Mouse (Mus musculus) activated CD4-positive, CD25-positive, alpha-beta regulatory T cell, adult 4 months (primary cell): Measurements from ENCODE around the gene Tcl1b4. TPM values are rescaled to one million over a fixed set of nuclear protein-coding genes. Genes with fewer than 3 reads are reported as not detected.
"Not testable (repeated sequence)": the region's sequence is repeated elsewhere in the genome, so short reads cannot be mapped to it uniquely, and the experiment has no call there.

Experiments
- ATAC-seq: one replicate; pipeline ENCODE4 v1.8.0; 2017
- polyA plus RNA-seq, 2 experiments: library from polyadenylated mRNA; unstranded; fragments of 100-300 nt; shearing (Covaris generic); gene quantifications; one replicate each; pipeline ENCODE4 v1.2.1; 2017

Tcl1b4 gene
- not detected for polyA plus RNA-seq

DNA sequence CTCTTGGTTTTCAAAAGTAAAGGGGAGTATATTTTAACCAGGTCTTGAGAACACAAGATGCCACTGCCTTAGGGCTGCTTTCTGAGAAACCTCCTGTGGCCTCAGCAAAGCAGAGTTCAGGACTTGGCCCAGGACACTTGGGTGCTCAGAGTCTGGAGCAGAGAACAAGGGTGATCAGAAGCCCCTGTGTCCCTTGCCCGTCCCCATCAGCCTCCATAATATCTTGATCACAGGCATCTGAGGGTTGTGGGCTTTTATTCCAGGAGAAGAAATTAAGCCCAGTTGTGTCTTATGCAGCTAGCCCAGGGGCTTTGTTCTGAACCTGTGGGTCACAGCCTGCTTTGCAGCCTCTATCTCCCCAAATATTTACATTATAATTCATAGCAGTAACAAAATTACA is at the start of gene Tcl1b4:
Gene Tcl1b4, plus strand, starts transcription at position 301 of the 400 bp plus-strand sequence.
- ATAC-seq, result not testable (repeated sequence)

- ATAC-seq, result not testable (repeated sequence)
These were observed 46.5 kb upstream of the Tcl1b4 start for GRCm38 (mm10) chr12:105155286-105155685.

- ATAC-seq, result no peak
These were observed 42.9 kb upstream of the Tcl1b4 start for GRCm38 (mm10) chr12:105158842-105159241.

DNA sequence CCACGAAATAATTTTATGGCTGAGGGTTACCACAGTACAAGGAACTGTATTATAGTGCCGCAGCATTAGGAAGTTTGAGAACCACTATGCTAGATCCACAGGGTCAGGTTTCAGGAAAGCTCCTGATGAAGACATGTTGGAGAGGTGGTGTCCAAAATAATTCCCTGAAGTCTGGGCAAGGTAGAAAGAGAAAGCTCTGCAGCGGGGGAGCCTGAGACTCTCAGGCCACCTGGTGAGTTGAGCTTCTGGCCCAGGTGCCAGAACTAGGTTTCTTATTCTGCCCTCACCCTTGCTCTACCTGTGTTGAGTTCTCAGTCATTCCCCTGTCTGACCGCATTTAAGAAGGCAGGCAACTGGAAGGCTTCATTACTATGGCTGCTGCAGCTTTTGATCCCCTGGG is 42.4 kb upstream of the Tcl1b4 start, which contains the start of gene Tcl1b1:
Gene Tcl1b1, plus strand, starts transcription at position 301 of the 400 bp plus-strand sequence.
- ATAC-seq, result no peak

DNA sequence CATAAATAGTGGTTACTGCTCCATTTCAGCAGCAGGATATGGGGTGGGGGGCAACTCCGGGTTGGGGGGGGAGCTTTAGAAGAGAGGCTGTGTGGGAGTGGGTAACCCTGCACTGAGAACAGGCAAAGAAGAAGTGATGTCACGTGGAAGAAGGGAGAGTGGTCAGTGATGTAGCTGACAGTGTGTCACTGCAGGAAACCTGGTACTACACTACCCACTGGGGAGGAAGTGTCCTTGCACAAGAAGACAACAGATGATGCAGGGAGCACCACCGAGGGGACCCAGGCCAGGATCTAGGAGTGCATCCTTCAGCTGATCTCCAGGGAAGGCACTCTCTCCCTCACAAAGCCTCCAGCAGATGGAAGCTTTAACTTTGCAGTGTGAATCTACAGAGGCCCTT is 35.0 kb upstream of the Tcl1b4 start:
- ATAC-seq, result no peak

DNA sequence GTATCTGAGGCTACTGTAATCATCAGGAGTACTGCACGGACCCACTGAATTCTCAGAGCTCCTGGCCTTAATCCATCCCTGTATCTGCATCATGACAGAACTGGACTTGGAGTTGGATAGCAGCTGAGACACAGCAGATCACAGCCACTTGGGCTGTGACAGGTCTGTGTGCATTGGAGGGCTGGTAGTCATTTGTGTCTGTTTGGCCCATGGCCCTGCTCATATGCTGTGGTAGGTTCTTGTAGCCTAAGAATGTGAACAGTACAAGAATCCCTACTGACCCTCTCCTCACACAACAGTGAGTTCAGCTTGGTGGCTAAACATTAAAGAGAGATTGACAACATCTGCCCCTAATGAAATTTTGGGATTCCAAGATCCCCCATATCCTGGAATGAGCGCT is 28.4 kb upstream of the Tcl1b4 start:
- ATAC-seq, result no peak

DNA sequence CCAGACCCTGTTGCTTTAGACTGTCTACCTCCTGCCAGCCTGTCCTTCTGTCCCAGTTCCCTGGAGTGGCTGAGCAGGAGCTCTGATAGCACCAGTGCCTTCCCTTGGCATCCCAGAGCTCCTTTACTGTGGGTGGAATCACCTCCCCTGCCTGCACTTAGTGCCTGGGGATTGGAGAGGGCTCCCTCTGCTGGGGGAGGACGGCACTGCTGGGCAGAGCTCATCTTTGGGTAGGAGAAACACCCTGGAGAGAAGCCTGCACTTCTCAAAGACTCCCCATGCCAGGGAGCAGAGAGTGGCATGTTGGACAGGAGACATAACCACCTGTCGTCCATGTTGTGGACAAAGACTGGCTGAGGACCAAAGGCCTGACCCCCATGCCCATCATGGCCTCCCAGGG is 27.4 kb upstream of the Tcl1b4 start:
- not testable (repeated sequence) for ATAC-seq

- ATAC-seq, result not testable (repeated sequence)
These were observed 25.7 kb upstream of the Tcl1b4 start, which contains the start of gene Tcl1b5 for GRCm38 (mm10) chr12:105176044-105176443. Gene Tcl1b5, plus strand, starts transcription at chr12:105176344.

DNA sequence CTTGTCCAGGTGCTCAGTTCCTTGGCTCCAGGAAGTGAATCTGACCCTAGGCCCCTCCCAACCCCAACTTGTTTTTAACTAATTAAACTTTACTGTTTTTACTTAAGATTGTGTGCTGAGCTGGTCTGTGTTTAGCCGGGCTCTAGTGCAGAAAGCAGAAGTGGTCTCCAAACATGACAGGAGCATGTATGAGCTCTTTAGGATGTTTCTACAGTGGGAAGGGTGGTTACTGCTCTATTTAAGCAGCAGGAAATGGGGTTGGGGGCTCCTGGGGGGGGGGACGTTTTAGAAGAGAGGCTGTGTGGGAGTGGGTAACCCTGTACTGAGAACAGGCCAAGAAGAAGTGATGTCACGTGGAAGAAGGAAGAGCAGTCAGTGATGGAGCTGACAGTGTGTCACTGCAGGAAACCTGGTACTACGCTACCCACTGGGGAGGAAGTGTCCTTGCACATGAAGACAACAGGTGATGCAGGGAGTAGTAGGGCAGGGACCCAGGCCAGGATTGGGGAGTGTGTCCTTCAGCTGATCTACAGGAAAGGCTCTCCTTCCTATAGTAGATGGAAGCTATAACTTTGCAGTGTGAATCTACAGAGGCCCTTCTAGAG is 20.6 kb upstream of the Tcl1b4 start:
- ATAC-seq, result not testable (repeated sequence)

DNA sequence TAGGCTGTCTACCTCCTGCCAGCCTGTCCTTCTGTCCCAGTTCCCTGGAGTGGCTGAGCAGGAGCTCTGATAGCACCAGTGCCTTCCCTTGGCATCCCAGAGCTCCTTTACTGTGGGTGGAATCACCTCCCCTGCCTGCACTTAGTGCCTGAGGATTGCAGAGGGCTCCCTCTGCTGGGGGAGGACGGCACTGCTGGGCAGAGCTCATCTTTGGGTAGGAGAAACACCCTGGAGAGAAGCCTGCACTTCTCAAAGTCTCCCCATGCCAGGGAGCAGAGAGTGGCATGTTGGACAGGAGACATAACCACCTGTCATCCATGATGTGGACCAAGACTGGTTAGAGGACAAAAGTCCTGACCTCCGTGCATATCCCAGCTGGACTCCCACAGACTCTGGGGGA is 12.8 kb upstream of the Tcl1b4 start:
- ATAC-seq, result not testable (repeated sequence)

DNA sequence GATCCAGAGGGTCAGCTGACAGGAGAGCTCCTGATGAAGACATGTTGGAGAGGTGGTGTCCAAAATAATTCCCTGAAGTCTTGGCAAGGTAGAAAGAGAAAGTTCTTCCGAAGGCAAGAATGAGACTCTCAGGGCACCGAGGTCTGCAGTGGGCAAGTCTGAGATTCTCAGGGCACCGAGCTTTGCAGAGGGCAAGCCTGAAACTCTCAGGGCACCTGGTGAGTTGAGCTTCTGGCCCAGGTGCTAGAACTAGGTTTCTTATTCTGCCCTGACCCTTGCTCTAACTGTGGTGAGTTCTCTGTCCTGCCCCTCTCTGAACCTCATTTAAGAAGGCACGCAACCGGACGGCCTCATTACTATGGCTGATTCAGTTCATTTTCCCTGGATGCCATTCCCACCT is 11.0 kb upstream of the Tcl1b4 start, which contains the start of gene Tcl1b3:
Gene Tcl1b3, plus strand, starts transcription at position 301 of the 400 bp plus-strand sequence.
- ATAC-seq, result not testable (repeated sequence)

GRCm38 (mm10) chr12:105199684-105200497 is 1.9 kb upstream of the Tcl1b4 start:
- ATAC-seq, result not testable (repeated sequence)

- no peak for ATAC-seq
These were observed 5.3 kb downstream of the Tcl1b4 start for GRCm38 (mm10) chr12:105207071-105207470.

- ATAC-seq, result no peak
These were observed 6.7 kb downstream of the Tcl1b4 start for GRCm38 (mm10) chr12:105208441-105208840.

- ATAC-seq, result no peak
These were observed 7.5 kb downstream of the Tcl1b4 start for GRCm38 (mm10) chr12:105209231-105209630.

- ATAC-seq, result no peak
These were observed 15.5 kb downstream of the Tcl1b4 start for GRCm38 (mm10) chr12:105217101-105217760.

DNA sequence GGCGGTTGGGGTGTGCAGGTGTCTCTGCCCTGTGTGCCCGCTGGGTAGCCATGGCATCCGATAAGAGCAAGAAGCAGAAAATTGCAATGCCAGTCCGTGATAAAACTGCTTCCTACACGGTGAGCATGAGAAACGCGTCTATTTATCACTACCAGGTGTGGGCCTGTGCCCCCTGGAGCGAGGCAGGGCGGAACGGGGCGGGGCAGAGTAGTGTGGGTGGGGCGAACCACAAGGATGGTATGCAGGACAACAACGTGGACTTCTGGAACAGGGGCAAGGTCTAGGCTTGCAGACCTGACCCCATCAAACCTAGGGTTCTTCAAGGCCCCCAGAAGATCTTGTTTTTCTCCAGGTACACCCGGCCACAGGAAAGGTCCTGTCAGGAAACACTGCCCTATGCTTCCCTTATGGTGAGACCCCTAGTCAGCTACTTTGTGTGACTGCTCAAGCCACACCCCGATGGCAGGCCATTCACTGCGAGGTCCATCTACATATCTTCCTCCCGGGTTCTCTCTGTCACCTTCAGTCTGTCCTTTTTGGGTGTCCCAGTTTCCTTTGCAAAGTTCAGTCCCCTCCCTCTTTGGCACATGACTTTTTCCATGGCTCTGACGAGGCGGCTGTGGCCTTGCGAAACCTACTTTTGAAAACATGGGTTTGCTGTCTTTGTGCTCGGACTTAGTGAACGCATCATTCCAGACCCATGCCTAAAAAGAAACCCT is 21.0 kb downstream of the Tcl1b4 start, which contains the start of gene Tcl1:
Gene Tcl1, minus strand, starts transcription at position 193 of the 719 bp plus-strand sequence.
- ATAC-seq, result no peak

GRCm38 (mm10) chr12:105224621-105225320 is 23.0 kb downstream of the Tcl1b4 start:
- no peak for ATAC-seq

DNA sequence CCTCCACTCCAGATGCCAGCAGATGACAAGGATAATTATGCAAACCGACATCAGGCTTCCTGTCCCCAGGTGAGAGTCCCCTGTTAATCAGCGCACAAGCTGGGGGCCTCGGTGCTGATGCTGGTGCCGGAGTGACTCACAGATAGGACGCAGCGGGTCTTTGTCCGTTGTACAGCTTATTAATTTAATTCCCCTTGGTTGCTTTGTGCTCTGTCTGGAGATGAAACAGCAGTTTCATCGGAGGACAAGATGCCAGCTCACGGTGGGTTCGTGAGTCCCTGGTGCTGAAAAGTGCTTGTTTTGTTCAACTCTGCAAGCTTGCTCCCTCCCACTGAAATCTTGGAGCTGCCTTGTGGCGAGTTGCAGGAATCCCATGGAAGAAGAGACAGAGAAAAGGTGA is 32.6 kb downstream of the Tcl1b4 start:
- ATAC-seq, result no peak

GRCm38 (mm10) chr12:105235091-105235490 is 33.3 kb downstream of the Tcl1b4 start:
- no peak for ATAC-seq

- no peak for ATAC-seq
These were observed 37.3 kb downstream of the Tcl1b4 start for GRCm38 (mm10) chr12:105239060-105239459.

DNA sequence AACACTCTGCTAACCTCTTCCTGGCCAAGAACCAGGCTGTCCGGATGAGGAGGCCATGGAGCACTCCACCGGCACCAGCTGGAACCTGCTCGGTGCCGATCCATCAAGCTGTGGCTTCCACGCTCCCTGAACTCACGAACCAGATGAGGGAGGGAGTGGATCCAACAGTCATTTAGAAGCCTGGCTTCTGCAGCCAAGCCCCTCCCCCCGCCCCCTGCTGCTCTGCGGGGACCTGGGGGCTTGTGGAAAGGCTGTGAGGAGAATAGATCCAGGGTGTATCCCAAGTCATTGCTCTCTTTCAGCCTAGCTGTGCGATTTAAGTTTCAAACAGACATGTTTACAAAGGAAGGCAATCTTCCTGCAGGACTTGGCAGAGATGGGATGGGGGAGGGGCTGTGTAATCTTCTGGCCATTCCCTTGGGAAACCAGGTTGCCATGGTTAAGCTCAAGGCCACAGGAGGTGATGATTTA is 47.0 kb downstream of the Tcl1b4 start:
- no peak for ATAC-seq
